Mouse (Mus musculus): ENCODE data around the gene Tmem120a.

Gene Tmem120a

DNA sequence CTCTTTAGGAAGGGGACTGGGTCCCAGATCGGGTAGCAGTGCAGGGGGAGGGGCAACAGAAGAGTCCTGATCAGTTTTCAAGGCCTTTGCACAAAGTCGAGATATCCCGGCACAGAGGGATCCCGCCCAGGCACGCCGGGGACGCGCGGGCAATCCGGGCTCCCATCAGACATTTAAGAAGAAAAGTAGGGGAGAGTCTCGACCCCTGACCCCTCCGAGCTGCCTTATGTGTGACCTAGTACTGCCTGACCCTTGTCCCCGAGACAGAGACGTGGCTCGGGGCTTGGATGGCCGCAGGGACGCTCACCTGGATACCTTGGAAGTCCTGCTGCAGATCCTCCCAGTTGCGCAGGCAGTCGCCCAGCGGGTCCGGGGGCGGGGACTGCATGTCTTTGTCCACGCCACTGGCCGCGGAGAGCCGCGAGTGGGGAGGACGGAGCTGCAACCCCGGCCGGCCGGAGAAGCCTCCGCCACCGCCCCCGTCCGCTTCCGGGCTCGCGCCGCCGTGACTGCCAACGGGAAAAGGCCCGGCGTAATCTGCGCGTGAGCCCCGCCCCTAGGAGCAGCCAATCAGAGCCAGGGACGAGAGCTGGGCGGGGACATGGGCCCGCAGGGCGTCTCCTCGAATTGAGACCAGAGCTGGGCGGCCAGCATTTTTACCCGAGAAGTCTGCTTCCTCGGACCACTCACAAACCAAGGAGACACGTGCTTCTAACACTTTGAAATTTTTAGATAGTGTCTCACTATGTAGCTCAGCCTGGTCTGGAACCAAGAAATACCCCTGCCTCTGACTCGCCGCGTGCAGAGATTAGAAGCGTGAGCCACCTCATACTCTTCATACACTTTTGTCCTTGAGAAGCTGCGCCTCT lies at the start of gene Tmem120a:
Tmem120a (minus strand) TSS at position 708 of the 869 bp plus-strand sequence.
- peak; percentile 94 to 95 for DNase-seq (ENCODE audit: low spot score in 2 of 2)

DNA sequence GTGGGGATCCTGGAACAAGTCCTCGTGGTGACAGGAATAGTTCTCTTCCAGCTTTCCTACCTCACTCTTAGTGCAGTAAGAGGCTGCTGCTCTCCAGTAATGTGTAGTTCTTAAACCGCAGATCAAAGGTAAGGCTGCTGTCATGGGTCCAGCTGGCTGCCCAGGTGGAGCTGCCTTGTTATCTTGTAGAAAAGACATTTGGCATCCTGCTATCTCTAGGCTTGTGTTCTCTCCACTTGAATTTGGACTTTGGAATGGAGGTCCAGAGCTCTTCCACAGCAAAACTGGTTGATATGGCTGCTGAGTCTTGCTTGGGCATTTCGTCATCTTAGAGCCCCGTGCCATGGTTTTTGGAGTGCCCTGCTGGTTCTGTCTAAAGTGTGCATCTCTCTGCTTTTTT lies 38.7 kb upstream of the Tmem120a start:
- no peak for DNase-seq (ENCODE audit: low spot score in 2 of 2)

DNA sequence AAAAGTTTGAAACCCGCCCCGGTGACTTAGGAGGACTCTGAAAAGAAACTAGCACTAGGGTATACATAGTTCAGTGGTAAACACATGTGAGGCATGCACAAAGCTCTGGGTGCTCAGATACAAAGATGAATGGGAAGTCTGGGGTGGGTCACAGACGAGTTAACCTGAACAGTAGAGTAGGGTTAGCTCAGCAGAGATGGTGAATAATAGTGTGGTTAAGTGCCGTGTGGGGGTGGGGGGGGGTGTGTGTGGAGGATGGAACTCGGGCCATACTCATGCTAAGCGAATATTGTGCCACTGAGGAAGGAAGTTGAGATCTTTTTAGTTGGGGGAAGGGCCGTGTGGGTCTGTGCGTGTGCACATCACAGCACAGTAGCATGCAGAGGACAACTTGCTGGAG lies 36.1 kb upstream of the Tmem120a start:
- DNase-seq (ENCODE audit: low spot score in 2 of 2), result no peak

DNA sequence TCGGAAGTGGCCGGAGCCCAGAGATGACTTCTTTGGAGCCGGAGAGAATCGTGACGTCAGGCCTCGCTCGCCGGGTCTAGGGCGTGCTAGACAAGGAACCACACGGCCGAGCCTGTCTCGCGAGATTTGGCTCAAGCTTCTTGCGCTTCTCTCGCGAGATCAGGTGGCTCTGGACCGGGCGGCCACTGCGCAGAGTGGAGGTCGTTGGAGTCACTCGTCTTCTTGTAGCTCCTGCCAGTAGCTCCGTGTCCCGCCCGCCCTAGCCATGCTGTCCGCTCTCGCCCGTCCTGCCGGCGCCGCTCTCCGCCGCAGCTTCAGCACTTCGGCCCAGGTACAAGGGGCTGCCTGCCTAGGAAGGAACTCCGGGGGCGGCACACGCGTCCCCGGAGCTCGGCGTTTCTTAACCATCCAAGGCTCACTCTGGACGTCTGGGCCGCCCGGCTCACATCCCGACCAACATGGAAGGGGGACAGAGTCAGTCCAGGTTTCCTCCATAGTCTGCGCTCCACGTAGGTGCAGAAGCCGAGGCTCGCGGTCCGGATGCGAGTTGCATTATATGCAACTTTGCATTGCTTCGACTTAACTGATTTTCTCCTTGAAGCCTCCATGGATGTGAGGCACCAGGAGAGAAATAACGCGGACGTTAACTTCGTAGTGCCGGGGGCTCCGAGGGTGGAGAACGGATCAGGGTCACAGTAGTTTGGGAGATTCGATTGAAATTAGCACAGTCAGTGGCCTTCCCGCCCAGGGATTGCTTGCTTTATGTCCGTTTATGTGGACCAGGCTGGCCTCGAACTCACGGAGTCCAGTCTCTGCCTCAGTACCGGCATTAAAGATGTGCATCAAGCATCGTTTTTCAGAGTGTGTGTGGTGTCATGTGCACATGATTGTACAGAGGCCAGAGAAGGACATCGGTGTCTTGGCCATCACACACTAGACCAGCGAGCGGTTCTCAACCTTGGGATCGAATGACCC lies 34.5 kb upstream of the Tmem120a start, which contains the start of gene Mdh2:
Mdh2 (plus strand) TSS at position 10 of the 975 bp plus-strand sequence.
- peak; percentile 100 for DNase-seq (ENCODE audit: low spot score in 2 of 2)

DNA sequence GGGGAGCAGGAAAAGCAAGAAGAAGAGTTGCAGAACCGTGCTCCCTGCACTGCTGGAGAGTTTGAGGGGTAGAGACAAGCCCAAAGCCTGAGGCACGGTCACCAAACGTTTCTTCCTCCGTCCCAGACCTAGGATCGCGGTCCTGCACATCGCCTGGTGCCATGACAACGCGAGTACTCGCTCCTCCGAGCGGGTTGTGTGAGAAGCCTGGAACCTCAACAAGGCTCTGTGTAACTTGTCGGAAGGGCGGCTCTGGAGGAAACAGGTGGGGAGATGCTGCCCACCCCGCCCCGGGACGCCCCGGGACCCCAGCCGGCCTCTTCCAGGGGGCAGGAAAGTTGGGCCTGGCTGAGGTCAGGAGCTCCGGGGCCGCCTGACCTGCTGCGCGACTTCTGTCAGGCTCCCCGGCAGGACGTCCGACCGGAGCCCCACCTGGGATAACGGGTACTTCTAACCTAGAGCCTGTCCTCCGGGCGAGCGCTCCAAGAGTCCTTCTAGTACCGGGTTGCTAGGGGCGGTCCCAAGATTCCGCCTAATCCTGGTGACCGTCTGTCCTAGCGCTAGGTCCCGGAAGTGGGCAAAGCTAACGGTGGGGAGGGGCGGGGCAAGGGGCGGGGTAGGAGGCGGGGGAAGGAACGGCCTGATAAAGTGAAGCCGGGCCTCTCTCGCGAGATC lies 33.7 kb upstream of the Tmem120a start, which contains the start of gene Styxl1:
Styxl1 (minus strand) TSS at position 590 of the 675 bp plus-strand sequence.
- no peak for DNase-seq (ENCODE audit: low spot score in 2 of 2)

DNA sequence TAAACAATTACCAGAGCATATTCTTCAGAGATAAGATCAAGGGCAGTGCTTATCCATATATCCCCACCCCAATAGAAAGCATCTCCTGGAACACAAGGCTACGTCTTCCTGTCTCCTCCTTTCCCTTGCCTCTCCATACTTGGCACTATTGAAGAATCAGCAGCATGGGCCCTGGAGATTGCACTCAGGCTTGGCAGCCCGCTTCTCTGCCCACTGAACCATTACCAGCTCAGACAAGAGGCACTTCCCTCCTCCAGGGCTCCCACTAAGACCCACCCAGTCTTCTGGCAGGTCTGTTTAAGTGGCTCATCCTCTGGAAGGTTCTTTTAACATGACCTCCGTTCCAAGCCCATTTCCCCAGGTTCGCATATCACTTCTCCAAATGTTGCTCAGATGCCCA lies 32.3 kb upstream of the Tmem120a start:
- DNase-seq (ENCODE audit: low spot score in 2 of 2), result no peak

DNA sequence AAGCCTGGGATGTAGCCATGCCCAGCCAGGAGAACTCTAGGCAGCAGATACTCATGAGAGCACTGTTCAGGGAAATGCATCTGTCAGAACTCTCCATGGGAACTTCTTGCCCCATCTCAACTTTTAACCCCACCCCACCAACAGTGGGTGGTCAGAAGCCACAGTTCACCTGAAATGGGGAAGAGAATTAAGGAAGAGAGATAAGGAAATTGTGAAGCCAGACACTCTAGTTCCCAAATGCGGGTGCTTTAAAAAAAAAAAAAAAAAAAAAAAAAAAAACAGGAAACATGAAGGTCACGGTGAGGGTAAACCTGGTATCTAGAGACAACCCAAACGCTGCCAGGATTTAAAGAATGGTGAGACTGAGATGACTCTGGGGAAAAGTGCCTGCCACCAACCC lies 28.3 kb upstream of the Tmem120a start:
- DNase-seq (ENCODE audit: low spot score in 2 of 2), result peak in 1 of 2 experiments; percentile 40

DNA sequence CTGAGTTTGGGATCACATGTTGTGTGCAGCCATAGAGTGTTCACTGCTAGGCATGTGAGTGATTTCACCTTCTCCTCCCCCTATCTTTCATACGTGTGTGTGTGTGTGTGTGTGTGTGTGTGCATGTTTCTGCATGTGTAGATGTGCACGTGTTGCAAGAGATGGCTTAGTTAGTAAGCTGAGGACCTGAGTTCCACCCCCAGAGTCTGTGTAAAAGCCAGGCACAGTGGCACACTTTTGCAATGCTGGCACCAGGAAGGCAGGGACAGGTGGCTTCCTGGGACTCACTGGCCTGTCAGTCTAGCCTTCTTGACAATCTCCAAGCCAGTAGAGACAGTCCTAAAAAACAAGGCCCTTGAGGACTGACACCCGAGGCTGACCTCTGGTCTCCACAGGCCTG lies 20.7 kb upstream of the Tmem120a start:
- DNase-seq (ENCODE audit: low spot score in 2 of 2), result no peak

DNA sequence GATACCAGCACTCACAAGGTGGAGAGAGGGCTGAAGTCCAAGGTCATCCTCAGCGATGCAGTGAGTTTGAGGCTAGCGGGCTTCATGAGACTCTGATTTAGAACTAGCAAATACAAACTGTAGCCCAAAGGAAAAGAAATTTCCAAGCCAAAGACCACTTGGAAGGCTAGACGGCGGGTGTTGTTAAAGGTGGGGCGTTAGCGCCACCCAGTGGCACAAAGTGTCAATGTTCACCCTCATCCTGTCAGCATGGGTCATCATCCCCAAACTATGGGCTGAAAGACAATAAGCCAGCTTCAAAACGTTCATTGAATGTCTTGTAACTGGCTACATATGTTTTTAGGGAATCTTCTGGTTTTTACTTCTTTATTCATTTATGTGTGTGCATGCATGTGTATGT lies 19.3 kb upstream of the Tmem120a start:
- peak; percentile 26 to 50 for DNase-seq (ENCODE audit: low spot score in 2 of 2)

DNA sequence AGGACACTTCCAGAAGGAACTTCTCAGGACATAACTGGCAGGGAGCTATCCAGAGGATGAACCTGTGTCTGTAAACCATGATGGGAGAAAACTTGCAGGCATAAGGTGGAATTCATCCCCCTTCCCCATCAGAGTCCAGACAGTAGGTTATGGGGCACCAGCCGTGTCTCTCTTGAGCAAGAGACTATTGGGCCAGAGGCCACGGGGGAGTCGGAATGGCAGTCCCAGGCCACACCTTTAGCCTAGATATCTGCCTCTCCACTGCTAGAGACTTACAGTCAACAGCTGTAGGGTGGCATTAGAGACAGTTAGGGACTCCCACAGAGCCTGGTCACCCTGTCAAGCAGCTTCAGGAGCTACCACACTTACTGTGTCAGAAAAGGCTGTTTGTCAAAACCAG lies 17.6 kb upstream of the Tmem120a start:
- DNase-seq (ENCODE audit: low spot score in 2 of 2), result no peak

DNA sequence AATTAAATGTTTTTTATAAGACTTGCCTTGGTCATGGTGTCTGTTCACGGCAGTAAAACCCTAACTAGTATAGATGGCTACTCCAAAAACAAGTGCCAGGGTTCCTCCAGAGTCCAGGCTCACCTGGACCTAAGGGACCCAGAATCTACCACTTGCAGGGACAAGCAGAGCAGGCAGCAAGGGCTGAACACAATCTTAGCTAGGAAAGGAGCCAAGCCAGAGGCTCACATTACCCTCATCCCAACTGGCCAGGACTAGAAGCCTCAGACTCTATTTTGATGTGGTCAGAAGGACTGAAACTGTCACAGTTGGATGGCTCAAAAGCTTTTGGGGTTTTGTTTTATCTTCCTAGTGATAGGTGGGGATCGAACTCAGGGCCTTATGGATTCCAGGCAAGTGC lies 7.3 kb upstream of the Tmem120a start:
- no peak for DNase-seq (ENCODE audit: low spot score in 2 of 2)

DNA sequence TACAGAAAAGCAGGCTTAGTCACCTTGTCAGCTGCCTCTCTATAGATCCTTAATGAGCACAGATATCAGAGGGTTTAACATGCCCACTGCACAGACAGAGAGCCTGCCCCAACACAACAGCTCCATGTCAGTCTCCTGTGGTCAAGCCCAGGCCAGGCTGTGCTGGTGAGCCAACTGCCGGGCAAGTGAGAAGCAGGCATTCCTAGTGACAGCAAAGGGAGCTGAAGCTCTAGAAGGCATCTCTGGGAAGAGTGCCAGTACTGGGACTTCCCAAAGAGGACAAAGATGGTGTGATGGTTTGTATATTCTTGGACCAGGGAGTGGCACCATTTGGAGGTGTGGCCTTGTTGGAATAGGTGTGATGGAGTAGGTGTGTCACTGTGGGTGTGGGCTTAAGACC lies 6.8 kb upstream of the Tmem120a start:
- DNase-seq (ENCODE audit: low spot score in 2 of 2), result no peak

DNA sequence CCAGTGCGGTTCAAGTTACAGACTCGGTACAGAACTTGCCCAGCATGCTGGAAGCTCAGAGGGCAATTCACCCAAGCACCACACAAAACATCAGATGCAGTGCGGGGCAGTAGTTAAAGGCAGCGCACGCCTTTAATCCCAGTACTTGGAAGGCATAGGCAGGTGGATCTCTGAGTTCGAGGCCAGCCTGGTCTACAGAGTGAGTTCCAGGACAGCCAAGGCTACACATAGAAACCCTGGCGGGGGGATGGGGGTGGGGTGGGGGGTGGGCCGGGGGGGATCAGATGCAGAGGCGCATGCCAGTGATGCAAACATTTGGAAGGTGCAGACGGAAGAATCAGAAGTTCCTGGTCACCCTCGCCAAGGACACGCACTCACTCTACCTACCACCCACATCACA lies 494 bp upstream of the Tmem120a start:
- no peak for DNase-seq (ENCODE audit: low spot score in 2 of 2)

DNA sequence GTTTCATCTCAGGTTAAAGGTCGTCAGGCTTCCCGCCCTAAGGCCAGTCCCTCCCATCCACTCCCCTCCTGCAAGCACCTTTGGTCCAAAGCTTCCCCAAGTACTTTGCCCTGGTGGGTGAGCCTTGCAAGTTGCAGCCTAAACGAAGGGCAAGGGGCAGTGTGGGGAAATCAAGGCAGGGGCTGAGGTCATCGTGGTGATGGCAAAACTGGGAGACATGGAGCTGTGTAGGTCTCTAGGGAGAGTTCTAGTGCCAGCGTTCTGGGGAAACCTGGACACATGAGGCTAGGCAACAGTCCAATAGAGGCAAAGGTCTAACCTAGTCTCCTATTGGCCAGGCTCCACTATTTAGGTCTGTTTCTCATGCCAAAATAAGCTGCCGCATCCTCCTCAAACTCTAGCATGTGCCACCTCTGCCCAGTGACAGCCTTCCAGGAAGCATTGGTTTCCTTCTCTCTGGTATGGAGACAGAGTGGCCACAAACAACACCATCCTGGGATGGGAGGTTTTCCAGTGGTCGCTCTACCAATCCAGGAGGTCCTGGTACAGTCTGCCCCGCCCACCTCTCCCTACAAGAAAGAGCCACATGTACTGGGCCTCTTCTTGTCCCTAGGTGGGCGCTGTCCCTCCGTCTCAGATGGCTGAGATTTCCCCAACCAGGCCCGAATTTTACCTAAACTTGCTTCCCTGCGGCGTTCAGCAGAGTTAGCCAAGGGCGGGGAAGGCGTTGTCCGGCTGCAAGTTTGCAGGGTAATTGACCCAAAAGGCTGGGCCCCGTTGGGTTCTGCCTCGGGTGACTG lies 1.1 kb downstream of the Tmem120a start:
- DNase-seq (ENCODE audit: low spot score in 2 of 2), result no peak

DNA sequence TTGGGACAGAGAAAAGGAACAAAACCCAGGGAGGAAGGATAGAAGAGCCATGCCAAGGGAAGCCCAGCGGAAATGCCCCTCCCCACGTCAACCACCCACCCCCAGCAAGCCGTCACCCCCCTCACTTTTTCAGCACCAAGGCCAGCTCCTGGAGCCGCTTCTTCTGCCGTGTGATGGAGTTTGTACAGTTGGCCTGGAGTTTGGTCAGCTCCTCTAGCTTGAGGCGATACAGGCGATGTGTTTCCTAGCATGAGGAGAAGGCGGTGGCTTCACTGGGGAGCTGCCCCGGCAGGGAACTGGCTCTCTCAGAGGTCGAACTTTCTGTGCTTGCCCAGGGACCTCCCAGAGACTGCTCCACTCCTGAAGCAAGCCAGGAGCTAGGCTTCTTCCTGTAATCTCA lies 2.1 kb downstream of the Tmem120a start:
- DNase-seq (ENCODE audit: low spot score in 2 of 2), result no peak

DNA sequence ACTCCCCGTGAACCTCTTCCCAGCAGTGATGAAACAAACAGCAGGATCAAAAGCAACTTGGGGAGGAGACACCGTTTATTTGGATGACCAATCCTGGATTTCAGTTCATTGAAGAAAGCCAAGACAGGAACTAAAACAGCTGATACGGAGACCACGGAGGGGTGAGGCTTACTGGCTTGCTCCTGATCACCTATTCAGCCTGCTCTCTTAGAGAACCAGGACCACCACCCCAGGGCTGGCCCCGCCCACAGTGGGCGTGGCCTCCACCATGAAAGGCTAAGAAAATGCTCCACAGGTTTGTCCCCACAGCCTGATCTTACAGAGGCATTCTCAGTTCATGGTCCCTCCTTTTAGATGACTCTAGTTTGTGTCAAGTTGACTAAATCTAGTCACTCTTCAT lies 6.0 kb downstream of the Tmem120a start:
- no peak for DNase-seq (ENCODE audit: low spot score in 2 of 2)

DNA sequence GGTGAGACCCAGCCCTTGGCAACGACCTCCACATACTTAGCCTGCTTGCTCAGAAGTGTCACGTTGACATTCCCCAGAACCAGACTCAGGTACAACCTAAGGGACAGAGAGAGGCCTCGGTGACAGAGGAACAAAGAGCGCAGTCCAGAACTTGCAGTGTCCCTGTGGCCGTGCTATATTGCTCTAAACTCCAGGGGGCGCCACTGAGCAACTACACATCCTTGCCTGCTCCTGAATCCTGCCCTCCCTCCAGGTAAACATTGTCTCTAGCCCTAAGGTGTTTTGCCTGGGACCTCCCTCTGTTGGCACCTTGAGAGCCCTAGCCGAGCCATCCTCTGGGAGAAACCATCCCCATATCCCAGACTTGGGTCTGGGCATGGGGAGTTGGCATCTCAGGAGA lies 7.1 kb downstream of the Tmem120a start:
- DNase-seq (ENCODE audit: low spot score in 2 of 2), result no peak

DNA sequence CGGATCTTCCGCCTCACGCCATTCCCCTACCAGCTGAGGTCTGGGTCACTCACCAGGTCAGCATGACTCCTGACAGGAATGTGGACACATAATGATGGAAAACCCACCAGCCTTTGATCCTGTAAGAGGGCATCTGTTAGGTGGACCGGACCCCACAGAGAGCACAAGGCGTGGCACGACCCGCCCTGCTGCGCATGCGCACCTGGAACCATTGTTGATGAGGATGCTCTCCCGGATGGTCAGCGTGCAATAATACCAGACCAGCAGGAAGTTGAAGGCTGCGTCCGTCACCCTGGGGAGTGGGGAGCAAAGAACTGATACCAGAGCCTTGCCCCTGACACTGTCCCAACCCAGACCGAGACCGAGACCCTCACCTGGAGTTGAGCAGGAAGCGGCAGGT lies 7.7 kb downstream of the Tmem120a start:
- no peak for DNase-seq (ENCODE audit: low spot score in 2 of 2)

DNA sequence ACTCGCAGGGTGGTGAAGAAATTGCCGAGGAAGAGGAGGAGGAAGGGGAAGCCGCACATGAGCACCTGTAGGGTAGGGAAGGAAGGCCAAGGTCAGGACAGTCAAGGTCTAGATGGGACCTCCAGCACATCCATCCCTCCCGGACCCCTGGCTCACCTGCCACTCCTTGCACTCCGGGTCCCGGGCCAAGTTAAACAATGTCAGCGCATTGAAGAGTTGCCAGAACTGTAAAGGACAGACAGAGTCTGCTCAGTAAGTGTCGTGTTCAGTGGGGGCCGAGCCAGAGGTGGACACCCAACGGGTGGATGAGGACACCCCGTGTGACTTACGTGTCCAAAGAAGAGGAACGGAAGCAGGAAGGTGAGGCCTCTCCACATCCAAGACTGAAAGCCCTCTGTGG lies 8.5 kb downstream of the Tmem120a start:
- DNase-seq (ENCODE audit: low spot score in 2 of 2), result no peak

DNA sequence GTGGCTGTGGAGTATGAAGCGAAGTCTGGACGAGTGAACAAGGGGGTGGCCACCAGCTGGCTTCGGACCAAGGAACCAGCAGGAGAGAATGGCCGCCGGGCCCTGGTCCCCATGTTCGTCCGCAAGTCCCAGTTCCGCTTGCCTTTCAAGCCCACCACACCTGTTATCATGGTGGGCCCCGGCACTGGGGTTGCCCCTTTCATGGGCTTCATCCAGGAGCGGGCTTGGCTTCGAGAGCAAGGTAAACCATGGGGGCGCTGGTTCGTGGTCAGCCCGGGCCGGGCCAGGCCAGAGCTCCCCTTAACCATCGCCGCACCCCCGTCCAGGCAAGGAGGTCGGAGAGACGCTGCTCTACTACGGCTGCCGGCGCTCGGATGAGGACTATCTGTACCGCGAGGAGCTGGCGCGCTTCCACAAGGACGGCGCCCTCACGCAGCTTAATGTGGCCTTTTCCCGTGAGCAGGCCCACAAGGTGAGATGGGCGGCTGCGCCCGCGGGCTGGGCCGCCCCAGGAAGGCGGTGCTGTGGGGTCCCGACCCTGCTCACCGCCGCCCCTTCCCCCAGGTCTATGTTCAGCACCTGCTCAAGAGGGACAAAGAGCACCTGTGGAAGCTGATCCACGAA lies 10.1 kb downstream of the Tmem120a start:
- no peak for DNase-seq (ENCODE audit: low spot score in 2 of 2)

DNA sequence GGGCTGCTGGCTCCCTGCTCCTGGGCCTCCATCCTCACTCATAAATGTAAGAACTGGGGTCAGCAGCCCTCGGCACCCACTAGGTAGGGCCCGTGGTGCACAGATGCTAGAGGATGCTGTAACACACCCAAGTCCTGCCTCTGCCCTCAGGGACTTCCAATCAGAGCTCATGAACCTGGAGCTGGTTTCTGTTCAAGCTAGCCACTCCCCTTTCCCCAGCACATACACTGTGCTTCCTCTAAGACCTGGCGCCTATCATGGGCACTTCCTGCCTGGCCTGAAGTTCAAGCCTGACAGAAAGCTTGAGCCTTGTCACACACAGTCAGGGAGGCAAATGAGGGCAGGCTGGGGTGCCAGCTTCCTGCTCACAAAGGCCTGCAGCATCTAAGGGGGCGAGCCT lies 11.2 kb downstream of the Tmem120a start:
- no peak for DNase-seq (ENCODE audit: low spot score in 2 of 2)
